Mouse (Mus musculus) embryonic fibroblast, embryonic 13.5 days (primary cell): ENCODE measurements around the gene Zfp212.

ENCODE experiments used
- CTCF ChIP-seq: IDR thresholded peaks from 2 replicates; pipeline ENCODE4 v1.5.1; 2011; ENCODE audit warnings: mild to moderate bottlenecking, control low read depth, low read length, moderate library complexity, borderline replicate concordance; ENCODE audit not compliant: insufficient read depth
- POLR2A ChIP-seq: IDR thresholded peaks from 2 replicates; pipeline ENCODE4 v1.6.1; 2011; ENCODE audit warnings: low read depth, mild to moderate bottlenecking, control low read depth, low read length, moderate library complexity

- TF ChIP-seq CTCF (no peak), POLR2A (no peak)
Measured at GRCm38 (mm10) chr6:47872266-47872665, 48.0 kb upstream of the Zfp212 start.
